Mouse (Mus musculus) c-Kit-positive CD71-positive TER-119-negative erythroid progenitor cells, embryonic 14.5 days (primary cell): ENCODE results near the gene Pigb.

Experiments
- DNase-seq: peaks from one replicate; pipeline ENCODE4 v3.0.0-alpha.2; 2013; ENCODE audit warnings: low read depth

Pigb gene

DNA sequence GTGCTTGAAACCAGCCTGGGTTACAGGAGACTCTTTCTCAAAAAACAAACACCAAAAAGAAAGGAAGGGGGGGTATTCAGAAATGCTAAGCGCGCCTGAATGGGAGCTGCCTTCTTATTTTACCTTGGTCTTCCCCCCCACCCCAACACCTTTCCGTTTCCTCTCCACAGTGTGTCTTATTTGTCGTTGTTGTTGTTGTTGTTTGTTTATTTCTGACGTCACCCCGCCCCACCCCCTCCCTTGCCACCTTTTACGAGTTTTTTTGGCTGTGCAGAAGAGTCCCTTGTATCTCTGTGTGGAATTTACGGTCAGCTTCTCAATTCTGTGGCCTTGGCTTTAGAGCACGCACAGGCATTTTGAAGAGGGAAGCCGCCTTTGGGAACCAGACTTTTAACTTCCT is 5.5 kb upstream of the Pigb start:
- DNase-seq, result no peak

DNA sequence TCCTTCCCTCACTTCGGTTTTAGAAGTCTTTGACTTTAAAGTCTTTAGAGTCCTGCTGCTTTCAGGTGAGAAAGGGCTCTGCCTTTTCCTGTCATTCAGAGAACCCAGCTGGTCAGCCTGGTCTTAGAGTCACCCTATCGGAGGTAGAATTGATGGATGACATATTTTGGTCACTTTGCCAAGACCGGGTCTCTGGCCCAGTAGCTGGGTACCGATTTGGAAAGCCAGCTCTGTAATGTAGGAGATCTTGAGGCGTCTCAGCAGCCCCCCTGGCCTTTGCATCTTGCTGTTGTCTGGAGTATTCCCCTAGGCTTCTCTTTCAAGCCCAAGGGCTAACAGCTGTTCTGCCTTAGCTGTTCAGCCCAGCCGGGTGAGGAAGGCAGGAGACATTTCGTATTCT is 5.0 kb upstream of the Pigb start:
- DNase-seq, result no peak

DNA sequence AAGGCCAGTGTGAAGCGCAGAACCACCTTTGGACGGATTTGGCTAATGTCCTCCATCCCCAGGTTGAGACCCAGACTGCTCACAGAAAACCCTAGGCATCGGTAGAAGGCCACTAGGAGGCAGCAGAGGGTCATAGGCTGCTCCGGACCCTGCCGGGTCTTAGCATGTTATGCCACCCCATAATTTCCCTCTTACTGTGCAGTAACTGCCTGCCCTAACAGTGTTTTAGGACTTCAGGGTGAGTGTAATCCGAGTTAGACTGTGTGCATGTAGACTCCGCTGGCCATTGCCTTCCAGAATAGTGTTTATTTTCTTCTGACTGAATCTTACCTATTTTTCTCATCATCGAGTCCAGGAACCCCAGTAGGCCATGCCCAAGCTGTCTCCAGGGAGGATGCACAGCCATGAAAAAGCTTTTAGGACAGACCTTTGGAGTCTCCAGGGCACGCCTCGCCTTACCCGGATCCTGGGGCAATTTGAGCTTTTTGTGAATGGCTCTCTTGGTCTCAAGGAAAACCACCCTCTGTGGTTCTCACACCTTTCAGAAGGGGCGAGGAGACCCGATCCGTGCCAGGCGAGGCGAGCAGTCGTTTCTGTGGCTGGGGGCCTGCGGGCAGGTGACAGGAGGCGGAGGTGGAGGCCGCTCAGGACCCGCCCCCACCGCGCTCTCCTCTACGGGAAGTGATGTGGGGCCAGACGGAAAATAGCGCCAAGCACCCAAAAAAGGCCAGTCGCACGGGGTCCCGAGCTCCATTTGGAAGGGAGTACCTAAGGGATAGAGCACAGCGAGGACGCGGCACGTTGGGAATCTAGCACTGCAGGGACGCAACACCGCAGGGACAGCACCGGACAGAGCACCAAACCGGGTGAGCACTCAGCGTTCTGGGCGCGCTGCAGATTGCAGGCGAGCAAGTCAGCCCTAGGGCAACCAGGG is 4.2 kb upstream of the Pigb start, which contains the start of gene Rab27a:
Gene Rab27a, plus strand, starts transcription at position 709 of the 934 bp plus-strand sequence.
- peak; percentile 70 for DNase-seq

DNA sequence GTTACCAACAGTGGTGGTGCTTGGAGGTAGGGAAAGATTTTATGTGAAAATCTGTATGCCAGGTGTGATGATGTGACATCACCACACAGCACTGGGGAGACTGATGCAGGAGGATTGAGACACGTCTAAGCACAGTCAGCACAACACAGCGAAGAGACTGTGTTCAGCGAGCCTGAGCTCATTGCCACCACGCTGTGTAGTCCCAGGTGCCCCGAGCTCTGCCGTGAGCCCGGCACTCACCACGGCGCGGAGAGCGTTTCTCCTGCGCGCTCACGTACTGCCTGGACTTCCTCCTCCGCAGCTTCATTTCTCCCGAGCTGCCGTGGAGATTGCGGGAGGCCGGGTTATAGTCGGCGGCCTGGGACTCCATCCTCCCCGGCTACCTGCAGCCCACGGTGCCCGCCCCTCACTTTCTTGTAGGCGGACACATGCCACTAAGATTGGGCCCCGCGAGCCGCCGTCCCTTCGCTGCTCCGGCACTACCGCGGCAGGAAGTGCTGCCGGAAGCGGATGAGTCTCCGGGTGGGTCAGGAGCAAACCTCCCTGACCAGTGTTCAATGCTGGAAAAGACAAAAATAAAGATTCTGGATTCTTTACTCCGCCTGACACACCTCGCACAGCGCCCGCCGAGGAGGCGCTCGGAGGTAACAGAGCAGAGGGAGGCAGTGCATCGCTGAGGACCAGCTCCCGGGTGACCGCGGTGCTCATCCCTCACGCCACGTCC is 794 bp downstream of the Pigb start:
- DNase-seq, result peak; percentile 83

DNA sequence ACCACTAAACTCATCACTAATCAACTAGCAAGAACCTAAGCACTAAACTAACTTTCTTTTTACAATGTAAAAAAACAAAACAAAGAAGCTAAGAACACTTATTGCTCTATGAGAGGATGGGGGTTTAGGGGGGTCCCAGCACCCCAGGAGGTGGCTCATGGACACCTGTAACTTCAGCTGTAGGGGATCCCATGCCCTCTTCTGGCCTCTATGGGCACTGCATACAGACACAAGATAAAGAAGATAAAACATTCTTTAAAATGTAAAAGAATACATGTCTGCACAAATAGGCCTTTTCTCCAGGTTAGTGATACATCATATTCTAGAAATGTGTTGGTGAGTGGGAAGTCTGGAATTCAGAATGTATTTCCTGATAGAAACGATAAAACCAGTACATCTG is 6.8 kb downstream of the Pigb start:
- no peak for DNase-seq

DNA sequence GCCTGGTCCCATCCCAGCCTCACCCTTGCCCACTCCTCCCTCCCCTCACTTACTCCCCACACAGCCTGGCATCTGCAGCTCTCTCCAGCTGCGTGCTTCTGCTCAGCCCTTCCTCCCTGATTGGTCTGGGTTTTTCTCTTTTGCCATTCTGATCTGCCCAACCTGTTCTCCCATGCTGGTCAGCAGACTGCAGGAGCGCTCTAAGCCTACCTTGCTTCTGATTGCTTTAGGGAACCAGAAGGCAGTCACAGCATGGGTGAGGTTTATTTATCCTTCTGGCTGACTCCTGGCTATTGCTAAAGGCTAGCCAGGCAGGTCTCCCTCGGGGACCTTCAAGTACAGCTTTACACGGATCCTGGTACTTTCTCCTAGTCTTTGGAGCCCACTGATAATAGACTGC is 8.8 kb downstream of the Pigb start:
- DNase-seq, result no peak

DNA sequence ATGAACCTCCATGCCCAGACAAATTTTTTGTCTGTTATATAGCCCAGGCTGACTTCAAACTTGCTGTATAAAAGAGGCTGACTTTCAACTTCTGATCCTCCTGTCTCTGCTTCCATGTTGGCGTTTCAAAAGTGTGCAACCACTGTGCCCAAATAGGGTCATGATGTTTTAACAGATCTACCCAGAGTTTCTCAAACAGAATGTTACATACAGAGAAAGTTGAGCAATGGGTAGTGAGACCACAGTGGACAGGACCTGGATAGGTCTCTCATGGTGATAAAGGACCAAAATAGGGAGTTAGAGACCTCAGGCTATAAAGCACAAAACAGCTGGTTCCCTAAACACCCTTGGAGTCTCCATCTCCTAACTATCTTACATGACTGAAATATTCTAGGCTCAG is 9.7 kb downstream of the Pigb start:
- no peak for DNase-seq

DNA sequence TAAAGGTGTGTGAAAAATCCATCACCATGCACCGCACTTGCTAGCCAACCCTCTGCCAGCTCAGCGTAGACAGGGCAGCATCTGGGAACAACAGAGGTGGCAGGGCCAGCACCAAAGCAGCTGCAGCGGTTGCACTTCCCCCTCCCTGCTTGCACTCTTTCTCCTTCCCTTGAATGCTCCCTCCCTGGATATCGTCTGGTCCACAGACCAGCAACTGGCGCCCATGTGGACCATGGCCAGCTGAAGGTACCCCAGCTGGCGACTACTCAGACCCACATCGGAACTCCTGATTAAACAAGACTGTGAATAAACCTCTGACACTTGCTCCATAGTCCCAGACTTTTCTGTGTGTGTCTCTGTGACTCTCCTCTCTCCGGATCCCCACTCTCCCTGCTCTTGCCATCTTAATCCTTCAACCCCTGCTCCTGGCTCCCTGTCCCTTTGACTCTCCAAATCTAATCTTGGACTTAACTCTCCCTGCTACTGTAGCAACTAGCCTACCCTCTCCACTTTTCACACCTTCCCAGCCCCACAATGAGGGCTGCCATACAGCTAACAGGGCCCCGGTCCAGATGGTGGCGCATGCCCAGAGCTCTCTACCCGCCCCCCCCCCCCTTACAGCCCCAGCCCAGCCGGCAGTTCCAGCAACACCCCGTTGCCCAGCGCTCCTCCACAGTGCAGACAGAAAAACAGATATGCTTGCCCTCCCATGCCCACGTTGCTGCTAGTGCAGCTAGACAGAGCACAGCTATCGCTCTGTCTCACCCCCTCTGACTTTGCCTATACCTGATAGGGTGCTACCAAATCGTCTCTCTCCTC is 14.2 kb downstream of the Pigb start:
- no peak for DNase-seq

DNA sequence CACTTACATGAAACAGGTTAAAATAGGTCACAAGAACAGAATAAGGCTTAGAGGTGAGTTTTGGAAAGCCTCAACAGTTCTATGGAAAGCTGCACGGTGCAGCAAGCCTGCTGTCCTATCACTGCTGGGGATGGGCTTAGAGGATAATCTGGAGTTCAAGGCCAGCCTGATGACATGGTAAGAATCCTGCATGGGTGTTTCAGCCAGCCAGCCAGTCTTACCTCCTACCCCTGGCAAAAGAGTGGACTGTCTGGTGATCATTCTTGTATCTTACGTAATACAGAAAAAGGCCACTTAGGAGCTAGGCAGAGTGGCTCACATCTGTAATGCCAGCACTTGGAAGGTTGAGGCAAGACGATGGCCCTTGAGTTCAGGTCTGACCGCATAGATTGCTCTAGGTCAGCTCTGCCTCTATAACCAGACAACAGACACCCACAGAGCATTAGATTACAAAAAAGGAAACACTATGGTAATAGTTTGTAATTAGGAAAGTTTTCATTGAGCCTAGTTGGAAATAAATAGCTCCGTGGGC is 19.5 kb downstream of the Pigb start:
- DNase-seq, result no peak

DNA sequence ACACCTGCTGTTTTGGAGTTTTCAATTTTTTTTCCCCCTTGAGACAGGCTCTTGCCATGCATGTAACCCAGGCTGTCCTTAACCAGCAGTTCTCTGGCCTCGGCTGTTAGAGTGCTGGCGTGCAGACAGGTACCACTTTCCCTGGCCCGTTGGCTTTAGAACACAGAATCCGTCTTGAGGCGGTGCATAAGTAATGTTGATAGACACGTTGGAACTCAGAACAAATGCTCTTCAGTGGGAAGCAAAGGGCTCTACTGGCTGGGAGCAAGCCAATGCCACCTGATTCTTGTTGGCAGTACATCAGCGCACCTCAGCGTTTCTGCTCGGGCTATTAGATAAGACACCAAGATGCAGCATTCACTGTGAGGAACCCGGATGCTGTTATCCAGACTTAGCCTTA is 20.3 kb downstream of the Pigb start:
- no peak for DNase-seq

DNA sequence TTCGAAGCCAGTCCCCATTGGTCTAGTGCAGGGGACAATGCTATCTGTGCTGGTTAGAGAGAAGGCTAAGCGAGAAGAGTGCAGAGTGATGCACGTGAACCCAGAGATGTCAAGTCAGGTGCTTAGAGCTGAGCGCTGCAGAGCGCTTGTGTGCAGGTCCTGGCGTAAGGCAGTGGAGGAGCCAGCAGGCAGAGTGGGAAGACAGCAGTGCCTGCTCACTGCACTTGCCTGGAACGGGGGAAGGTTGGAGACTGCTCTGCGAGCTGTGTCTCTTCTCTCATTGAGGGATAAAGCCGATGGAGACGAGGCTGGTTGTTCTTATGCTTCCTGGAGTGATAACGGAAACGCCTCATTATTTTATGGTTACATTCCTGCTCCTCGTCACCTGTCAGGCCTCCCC is 25.5 kb downstream of the Pigb start:
- no peak for DNase-seq

DNA sequence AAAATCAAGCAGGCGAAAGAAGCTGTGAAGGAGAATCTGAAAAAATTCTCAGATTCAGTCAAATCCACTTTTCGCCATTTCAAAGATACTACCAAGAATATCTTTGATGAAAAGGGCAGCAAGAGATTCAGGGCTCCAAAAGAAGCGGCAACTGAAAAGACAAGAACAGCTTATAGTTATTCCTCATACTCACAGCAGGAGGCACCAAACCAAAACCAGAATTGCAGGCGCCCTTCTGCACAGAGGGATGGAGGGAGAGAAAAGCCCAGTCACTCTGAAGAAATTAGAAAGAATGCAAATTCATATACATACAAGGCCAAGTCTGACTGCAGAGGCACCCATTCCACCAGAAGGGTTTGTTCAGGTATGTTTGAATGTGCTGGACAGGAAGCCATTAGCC is 27.5 kb downstream of the Pigb start:
- DNase-seq, result no peak

DNA sequence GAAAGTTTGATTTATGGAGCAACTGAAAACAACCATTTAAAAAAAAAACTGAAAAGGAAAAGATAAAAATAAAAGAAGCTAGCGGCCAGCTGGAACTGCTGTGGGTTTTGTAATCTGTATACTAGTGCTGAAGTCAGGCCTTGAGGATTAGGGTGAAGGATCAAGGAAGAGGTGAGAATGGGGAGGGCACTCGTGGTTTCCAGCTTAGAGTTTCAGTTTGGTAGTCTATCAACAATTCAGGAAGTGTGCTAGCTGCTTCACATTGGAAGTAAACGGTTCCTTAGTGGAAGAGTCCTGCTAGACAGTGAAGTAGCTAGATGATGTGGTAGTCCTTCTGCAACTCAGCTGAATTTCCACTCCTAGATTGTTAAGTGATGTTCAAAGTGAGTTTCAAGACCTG is 31.8 kb downstream of the Pigb start:
- DNase-seq, result no peak

DNA sequence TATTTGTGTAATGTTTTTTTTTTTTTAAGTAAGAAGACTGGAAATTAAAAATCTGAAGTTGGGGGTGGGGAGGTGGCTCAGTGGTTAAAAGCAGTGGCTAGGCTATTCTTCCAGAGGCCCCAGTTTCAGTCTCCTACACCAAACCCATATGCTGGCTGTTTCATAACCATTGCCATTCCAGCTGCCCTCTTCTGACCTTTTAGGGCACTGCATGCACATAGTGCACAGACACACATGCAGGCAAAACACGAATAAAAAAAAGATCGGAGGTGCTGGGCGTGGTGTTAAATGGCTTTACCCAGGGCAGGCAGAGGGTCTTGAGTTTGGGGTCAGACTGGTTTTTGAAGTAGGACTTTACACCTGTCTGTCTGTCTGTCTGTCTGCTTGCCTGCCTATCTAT is 34.0 kb downstream of the Pigb start:
- no peak for DNase-seq

DNA sequence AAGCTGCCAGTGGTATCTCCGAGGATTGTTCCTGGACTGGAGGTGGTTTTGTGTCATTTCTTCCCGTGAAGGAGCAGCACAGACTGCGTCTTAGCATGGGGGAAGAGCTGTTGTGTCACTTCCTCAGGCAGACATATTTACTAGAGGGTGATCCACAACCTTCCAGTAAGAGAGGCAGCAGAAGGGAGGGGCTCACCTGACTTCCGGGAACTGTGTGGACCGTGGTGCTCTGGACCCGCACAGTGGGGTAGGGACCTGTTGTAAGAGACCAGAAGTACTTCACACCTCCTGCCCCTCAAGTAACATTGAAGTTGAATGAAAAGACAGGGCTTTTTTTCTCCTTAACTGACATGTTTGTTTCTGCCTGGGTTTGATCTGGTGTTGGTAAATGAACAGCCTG is 35.1 kb downstream of the Pigb start:
- DNase-seq, result no peak

DNA sequence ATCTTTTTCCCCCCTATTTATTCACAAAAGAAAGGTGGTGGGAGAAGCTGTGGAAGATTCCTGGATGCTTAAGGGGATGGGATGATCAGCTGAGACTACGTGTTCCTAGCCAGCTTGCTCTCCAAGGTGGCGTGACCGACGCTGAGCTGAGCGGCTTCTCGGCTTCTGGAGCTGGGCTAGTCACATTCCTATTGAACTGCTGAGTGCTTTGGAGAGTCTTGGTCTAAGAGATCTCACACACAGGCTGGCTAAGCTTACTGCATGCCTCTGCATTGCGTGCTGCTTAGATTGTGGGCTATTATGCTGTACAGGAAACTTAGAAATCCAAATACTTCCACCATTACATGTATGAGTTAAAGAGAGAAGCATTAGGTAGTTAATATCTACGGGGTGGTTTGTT is 36.1 kb downstream of the Pigb start:
- no peak for DNase-seq

DNA sequence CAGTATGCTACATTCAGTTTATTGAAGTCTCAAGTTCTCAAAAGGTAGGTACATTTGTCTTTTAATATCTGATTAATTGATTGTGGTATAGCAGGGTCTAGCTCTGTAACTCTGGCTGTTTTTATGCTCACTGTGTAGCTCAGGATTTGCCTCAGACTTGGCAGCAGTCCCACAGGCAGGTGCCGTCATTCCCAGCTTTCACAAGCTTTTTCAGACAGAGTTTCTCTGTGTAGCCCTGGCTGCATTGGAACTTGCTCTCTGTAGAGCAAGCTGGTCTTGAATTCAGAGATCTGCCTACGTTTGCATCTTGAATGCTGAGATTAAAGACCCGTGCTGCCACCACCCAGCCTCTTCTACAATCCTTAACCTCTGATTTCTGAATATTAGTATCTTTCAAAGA is 38.0 kb downstream of the Pigb start:
- DNase-seq, result no peak

DNA sequence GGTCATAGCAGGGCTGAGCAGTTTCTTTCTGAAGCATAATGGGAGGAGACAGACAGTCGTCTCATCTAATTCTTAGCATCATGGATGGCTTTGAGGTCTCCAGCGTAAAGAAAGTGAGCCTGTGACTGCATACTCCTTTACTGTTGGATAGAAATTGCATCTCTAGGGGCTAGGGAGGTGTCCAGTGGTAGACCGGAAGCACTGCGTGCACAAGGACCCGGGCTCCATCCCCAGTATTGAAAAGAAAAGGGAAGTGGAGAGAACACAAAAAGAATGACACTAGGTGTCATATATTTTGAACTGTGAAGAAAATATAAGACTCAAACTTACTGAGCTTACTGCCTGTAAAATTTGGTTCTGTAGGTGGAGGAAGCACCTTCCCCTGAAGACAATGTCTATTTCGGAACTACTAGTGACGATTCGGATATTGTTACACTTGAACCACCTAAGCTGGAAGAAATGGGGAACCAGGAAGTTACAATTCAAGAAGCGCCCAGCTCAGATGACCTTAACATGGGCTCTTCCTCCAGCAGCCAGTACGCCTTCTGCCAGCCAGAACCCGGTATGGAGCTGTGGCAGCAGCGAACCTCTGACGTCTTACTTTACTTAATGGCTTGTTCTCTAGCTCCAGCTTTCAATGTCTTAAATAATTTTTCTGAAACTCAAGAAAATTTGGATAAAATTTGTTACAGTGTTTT is 38.7 kb downstream of the Pigb start:
- no peak for DNase-seq

DNA sequence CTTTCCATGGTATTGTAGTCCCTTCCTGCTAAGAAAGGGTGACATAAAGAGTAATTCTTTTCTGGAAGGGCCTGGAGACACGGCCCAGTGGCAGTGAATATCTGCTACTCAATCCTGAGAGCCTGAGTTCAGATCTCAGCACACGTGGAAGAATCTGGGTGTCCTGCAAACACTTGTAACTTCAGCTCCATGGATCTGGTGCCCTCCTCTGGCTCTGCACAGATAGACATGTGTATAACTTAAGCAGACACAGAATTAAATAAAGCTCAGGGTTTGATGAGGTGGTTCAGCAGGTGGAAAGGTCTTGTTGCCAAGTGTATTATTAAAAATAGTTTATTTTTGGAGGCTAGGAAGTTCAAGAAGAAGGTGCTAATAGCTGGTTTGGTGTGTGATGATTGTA is 39.7 kb downstream of the Pigb start:
- no peak for DNase-seq

DNA sequence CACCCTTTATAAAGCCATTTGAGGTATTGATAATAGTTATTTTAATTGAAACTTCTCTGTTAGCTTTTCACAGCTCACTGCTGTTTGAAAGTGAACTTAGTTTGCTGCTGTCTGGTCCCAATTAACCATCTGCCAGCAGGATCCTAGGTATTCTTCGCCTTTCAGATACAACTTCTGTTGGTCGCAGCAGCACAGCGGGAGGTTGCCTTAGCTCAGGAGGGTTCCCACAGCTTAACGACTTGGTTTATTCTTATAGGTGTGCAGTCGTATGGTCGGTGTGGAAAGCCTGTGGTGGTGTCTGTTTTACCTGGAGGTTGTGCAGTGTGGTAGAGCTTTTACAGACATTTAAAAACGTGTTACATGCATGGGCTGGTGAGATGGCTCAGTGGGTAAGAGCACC is 43.4 kb downstream of the Pigb start:
- no peak for DNase-seq

DNA sequence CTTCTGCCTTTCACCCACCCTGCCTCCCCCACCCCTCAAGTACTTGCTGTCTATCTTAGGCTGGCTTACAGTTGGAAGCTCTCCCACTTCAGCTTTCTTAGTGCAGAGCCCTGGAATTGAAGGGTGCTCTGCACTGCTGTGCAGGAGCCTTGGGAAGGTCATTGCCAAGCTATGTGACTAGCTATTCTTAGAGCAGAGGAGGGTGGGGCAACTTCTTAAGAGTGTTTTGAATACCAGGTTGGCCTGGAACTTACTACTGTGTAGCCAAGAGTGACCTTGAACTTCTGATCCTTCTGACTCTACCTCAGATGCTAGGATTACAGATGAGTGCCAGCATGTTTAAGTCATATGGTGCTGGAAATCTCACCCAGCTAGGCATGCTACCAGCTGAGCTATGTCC is 44.0 kb downstream of the Pigb start:
- no peak for DNase-seq

DNA sequence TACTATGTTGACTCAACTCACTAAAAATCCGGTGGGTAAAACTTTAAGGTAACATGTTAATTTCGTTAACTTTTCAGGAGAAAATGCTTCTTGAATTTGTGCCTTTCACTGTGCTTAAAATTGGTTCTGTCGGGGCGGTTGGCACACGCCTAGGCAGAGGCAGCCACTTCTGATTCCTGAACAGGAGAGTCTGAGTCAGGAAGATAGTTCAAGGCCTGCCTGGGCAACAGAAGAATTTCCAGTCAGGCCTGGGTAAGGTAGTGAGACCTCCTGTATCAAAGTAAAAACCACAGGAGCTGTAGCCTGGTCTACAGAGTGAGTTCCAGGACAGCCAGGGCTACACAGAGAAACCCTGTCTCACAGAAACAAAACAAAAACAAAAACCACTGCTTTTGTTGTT is 47.6 kb downstream of the Pigb start:
- DNase-seq, result no peak
